Mouse (Mus musculus) urinary bladder, postnatal 14 days (tissue): ENCODE measurements at regions not wholly inside any gene's neighbourhood (a gene's known extent, or its start where the extent isn't known, plus 50 kb on each side); places are given as distances from the start of the nearest gene placed in this dataset.

Experiments
- DNase-seq: peaks from one replicate; pipeline ENCODE4 v3.0.0; 2021; ENCODE audit warnings: low spot score

- DNase-seq: no peak
These were observed 154.2 kb upstream of the Eomes start for GRCm38 (mm10) chr9:118323796-118324195.

- no peak for DNase-seq
These were observed 151.4 kb upstream of the Eomes start for GRCm38 (mm10) chr9:118326656-118327055.

DNA sequence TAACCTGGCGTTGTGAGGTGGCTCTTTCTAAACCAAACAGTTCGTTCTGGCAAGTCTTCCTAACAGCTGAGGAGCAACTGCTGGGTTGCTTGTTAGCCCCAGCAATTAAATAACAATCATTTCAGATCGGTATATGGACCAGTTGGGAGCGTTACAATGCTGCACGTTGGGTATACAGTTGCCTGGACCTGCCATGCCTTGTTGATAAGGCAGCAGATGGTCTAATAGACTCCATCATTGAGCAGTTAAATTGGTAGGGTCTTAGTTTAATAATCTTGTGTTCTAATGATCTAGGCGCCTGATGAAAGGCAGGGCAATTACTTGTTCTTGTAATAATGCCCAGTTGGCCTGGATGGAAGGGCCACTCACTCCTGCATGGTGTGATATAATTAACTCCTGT, 150.1 kb upstream of the Eomes start:
- no peak for DNase-seq

GRCm38 (mm10) chr9:118341401-118341800, 136.6 kb upstream of the Eomes start:
- no peak for DNase-seq

DNA sequence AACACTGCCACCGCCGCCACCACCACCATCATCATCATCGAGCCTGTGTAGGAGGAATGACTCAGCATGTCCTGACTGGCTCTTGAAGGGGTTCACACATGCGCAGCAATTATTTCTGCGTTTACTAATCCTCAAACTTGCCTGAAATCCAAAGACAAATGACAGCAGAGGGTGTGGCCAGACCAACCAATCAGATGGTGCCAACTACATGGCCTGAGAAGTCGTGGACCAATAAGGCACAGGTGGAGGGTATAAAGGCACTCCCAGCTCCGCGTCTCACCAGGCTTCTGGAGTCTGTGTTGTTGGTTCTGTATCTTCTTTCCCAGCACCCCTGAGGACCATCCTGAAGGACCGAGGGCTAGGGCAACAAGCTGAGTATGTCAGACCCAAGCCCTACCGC, 123.1 kb upstream of the Eomes start:
- no peak for DNase-seq

DNA sequence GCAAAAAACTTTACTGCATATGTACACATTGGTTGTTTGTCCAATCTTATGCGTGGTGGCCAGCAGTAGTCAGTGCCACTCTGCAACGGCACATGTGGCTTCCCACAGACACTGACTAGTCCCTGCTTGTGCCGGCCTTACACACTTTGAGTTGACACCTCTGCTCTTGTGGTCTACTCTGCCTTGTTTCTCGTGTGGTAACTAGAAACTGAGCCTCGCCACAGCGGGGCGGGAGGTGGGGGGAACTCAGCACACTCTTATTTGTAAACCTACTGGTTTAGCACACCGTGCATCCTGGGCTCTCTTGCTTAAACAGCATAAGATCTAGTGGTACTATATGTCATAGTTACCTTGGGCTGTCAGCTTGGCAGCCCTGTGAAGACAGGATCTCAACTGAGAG, 120.6 kb upstream of the Eomes start:
- no peak for DNase-seq

GRCm38 (mm10) chr9:118363929-118364328, 114.1 kb upstream of the Eomes start:
- no peak for DNase-seq

GRCm38 (mm10) chr9:118365431-118365830, 112.6 kb upstream of the Eomes start:
- DNase-seq: no peak

- DNase-seq: no peak
These were observed 110.7 kb upstream of the Eomes start for GRCm38 (mm10) chr9:118367314-118367713.

DNA sequence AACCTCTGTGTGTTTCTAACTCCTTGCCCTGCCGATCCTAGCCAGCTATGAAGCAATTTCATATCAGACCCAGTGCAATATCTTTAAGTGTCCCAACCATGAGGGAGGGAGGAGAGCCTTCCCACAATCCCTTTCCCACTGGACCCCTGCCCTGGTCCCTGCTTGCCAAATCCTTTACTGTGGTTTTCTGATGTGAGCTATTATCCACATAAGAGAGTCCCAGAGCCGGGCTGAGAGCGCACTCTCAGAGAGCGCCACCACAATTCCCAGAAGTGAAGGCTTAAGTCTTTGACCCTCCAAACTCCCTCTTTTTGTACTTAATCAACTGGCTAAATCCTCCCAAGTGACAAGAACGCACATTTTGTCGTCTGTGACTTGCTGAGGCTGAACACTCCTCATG, 107.4 kb upstream of the Eomes start:
- DNase-seq: no peak

DNA sequence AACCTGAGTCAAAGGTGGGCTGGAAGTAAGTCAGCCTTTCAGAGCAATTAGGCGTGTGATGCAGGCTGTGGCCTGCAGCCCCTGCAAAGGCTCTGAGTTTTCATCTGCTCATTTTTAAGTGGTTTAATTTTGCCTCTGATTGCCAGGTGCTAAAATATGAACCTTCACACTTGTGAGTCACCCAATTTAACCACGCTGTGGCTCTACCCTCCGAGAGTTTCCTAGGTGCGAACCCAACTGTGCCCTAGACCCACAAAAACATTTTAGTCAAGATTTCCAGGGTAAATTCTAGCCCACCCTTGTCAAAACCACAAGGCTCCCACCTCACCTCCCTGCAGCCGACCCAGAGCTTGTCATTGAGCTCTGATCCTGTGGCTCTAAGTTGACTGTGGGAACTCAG, 103.3 kb upstream of the Eomes start:
- DNase-seq: no peak

GRCm38 (mm10) chr9:118379055-118379454, 99.0 kb upstream of the Eomes start:
- DNase-seq: no peak

DNA sequence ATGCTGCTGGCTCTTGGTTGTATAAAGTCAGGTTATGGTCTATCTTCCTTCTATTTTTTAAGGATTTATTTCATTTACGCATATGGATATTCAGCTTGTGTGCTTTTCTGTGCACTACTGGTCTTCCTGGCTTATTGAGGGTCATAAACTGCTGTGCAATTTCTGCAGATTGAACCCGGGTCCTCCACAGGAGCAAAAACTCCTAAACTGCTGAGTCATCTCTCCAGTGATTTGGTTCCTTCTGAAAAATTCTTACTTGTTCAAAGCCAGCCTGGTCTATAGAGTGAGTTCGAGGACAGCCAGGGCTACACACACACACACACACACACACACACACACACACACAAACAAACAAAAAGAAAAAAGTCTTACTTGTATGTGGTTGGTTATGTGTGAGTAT, 95.5 kb upstream of the Eomes start:
- no peak for DNase-seq

DNA sequence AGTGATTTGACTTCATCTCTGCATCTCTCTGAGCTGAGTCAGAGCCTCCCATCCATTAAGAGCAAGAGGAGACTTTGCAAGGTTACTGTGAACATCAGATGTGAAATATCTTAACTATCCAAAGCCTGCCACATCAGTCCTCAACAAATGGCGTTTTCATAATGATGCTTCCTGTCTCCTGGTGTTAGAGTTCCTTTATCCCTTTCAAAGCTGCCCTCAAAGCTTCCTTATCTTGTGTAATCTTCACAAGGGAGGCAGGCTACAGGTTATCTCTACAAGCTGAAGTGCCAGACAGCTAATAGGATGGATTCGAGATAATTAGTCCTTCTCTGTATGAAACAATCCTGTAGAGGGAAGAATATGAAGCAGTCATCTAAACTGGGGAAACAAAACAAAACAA, 93.4 kb upstream of the Eomes start:
- no peak for DNase-seq

DNA sequence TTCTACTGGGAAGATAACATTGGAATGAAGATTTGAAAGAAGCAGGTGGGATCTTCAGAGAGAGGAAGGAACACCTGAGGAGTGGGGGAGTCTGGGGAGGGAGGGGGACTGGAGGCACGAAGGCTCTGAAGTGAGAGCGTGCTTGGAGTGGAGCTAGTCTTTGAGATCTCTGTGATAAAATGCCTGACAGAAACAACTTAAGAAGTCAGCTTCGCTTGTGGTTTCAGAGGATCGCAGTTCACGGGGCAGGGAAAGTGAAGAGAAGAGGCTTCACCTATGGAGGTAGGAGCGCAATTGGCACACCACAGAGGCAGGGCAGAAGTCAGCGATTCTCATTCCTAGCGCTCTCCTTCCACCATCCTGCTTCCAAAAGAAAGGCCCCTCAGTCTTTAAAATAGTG, 90.4 kb upstream of the Eomes start:
- no peak for DNase-seq

DNA sequence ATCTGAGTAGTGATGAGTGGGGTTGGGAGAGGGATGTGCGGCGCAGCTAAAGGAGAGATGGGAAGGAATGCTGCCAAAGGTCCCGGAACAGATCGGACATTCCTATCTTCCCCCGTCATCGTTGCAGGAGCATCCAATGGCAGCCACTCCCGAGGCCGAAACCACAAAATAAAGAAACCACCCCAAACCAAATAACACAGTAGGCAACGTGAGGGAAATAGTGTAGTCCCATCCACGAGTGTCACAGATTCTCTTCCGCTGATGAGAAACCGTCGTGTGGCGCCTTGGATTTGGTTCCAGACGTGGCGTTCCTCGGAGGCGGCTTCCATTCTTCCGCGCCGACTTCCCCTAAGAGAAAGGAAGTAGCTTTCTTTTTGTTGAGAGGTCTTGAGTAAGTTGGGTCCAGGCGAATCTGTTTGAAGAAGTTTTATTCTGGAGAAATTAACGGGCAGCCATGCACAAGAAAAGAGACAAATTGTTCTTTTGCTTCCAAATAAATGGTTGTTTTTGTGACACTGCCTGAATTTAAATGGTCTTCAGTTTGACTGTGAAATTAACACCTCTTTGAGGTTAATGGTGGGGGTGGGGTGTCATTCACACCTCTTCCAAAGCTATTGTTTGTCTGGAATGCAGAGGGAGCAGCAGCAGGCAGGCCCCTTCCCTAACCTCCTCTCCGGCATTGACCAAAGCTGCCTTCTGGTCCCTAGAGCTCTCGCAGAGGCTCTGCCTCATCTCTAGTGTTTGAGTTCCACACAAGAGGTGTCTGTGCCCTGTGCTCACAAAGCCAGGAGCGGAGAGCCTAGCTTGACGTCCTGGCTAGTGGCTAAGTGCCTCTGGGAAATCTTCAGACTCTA, 88.3 kb upstream of the Eomes start:
- peak; percentile 29 for DNase-seq

GRCm38 (mm10) chr9:118390679-118391078, 87.3 kb upstream of the Eomes start:
- DNase-seq: no peak

GRCm38 (mm10) chr9:118391715-118392114, 86.3 kb upstream of the Eomes start:
- no peak for DNase-seq

DNA sequence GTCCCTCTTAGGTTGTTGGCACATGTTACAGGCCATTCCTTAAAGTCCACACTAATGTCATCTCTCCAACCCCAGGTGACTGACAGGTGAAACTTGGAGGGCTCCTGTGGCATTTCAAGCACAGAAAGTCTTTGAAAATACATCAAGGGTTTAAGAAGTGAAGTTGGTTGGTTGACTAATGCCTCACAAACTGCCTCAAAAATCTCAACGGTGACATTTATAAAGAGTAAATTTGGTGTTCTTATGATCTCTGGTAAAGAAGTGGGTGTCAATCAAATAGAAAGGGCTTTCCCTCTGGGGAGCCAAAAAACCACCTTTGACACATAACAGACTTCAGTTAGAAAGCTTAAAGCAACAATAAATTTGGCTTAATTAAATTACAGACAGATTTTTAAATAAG, 85.2 kb upstream of the Eomes start:
- no peak for DNase-seq

- DNase-seq: no peak
These were observed 84.4 kb upstream of the Eomes start for GRCm38 (mm10) chr9:118393567-118393966.

DNA sequence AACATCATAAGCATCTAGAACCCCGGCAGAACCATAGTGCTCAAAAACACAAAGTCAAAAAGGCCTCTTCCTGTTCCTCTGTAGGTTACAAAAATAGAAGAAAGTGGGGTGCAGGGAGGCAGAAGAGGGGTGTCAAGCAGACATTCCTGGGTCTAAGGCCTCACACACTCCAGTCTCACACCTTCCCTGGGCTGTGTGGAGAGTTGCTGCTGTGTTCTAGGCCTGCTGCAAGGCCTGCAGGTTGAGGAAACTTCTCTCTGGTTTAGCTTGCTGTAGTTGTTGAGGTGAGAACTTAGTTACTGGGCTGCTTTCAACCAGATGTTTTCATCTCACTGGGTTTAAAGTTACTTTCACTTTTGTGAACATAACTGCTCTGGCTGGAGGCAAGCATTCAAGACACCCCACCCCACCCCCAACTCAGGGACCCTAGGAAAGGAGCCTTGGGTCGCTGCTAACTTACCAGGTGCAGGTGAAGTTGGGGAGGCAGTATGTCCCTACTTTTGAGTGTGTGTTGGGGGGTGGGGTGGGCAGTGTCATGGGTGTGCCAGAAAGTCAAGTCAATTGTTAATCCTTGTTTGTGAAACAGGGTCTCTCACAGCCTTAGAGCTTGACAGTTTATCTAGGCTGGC, 81.5 kb upstream of the Eomes start:
- no peak for DNase-seq

DNA sequence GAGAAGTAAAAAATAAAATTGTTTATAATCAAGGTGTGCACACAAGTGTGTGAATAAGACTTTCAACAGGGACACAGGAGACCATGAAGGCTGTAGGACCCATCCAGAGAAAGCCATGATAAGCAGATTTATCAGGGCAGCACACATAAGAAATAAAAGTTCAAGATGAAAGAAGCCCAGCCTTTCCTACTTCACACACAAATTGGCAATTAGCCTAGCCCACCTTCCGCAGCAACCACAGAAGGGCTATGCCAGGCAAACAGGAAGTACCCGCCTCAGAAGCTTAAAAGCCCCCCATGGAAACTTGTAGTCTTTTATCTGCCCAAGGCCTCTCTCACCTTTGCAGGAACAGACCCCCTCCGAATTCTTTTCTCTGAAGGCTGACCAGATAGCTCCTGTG, 77.5 kb upstream of the Eomes start:
- DNase-seq: no peak

- no peak for DNase-seq
These were observed 76.8 kb upstream of the Eomes start for GRCm38 (mm10) chr9:118401170-118401569.

DNA sequence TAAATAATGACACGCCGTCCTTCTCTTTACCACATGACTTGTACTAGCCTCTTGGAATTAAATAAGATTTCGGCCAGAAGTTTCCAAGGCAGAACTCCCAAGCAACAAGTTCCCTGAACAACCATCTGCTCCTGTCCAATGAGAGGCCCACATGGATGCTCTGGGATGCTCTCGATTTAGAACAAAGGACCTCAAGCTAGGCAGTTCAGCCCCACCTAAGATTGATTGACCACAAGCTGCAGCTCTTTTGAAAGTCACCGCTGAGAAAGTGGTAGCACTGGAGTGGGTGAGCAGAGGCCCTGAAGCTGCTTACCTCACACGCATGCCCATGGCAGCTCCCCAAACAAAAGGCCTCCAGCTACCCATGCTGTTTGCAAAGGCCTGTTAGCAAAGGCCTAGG, 73.1 kb upstream of the Eomes start:
- DNase-seq: no peak
